ENCODE assay signal across 8 mouse cellular contexts in the genomic region with DNA sequence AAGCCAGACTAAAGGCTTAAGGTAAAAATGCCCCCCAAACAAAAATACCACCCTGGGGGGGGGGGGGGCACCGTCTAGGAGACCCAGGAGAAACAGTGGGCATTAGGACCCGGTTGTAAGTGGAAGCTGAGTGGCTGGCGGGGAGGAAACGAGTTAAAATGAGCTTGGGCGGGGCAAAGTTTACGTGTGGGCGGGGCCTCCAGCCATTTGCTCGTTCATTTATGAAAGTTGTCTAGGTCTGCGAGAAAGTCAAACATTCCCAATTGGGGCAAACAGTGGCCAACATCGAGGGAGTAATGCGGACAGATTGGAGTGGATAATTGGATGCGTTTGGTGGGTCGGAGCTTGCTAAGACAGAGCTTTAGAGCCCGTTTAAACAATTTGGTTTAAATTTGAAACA. TPM values are rescaled to one million over a fixed set of nuclear protein-coding genes. Genes with fewer than 3 reads are reported as not detected.
A peak's percentile ranks its signal among the peaks of the same experiment; 100 is the strongest.
DNase-seq lines count a peak whose midpoint lies in the region; ATAC-seq and TF ChIP-seq lines count a peak whose summit lies in the region.

No protein-coding gene starts in this region.

- H3K9me3 ChIP-seq in heart, embryonic 15.5 days (replicated peaks): no peaks in the 10 kb centered on the region
- no peaks in the 10 kb centered on the region for H3K9me3 ChIP-seq in stomach, embryonic 16.5 days (replicated peaks; ENCODE audit: control insufficient read depth, low read length)

- intact Hi-C loops in left cerebral cortex, adult 2 months (cut with DNase I): no loop called here

- TF ChIP-seq CTCF in left cerebral cortex, adult 2 months (IDR thresholded peaks at IDR 0.05): no peak

- H3K27me3 ChIP-seq in heart, embryonic 15.5 days: no peaks in the 10 kb centered on the region
- H3K27me3 ChIP-seq in stomach, embryonic 16.5 days (ENCODE audit: control insufficient read depth, insufficient read depth, low read length): no peaks in the 10 kb centered on the region

- peak overlapping the region; percentile 36 for H3K4me3 ChIP-seq in heart, embryonic 15.5 days
- peak overlapping the region; percentile 43 for H3K4me3 ChIP-seq in stomach, embryonic 16.5 days (replicated peaks; ENCODE audit: low read length)
- no peak overlapping the region for H3K4me3 ChIP-seq in left cerebral cortex, adult 2 months

- peak overlapping the region; percentile 57 for H3K4me2 ChIP-seq in heart, embryonic 15.5 days
- peak overlapping the region; percentile 66 for H3K4me2 ChIP-seq in stomach, embryonic 16.5 days (ENCODE audit: low read depth, low read length)

- H3K36me3 ChIP-seq in heart, embryonic 15.5 days: no peaks in the 10 kb centered on the region
- no peaks in the 10 kb centered on the region for H3K36me3 ChIP-seq in stomach, embryonic 16.5 days (ENCODE audit: control insufficient read depth, insufficient read depth, low read length)

- WGBS in heart, embryonic 15.5 days: 17% methylated on average over 14 of the region's 14 CpGs
- WGBS in stomach, embryonic 16.5 days: 15% methylated on average over 14 of the region's 14 CpGs

- H3K27ac ChIP-seq in heart, embryonic 15.5 days: no peak overlapping the region
- peak overlapping the region; percentile 94 for H3K27ac ChIP-seq in stomach, embryonic 16.5 days (ENCODE audit: low read length)
- no peak overlapping the region for H3K27ac ChIP-seq in left cerebral cortex, adult 2 months

- no peak overlapping the region for H3K9ac ChIP-seq in heart, embryonic 15.5 days
- H3K9ac ChIP-seq in stomach, embryonic 16.5 days (ENCODE audit: low read length): peak overlapping the region; percentile 67

- peaks cover 23% of the 10 kb centered on the region for H3K4me1 ChIP-seq in heart, embryonic 15.5 days (replicated peaks)
- peaks cover 24% of the 10 kb centered on the region for H3K4me1 ChIP-seq in stomach, embryonic 16.5 days (ENCODE audit: control insufficient read depth, insufficient read depth, low read length)

- ATAC-seq in heart, embryonic 15.5 days (replicated peaks; ENCODE audit: insufficient number of reproducible peaks, insufficient read depth, low FRiP score, low read depth): no peak
- no peak for ATAC-seq in stomach, embryonic 16.5 days (ENCODE audit: insufficient read depth, low FRiP score)

- peak; percentile 79 for DNase-seq in R1 (ENCODE audit: low read depth, low spot score)
- peak; percentile 49 for DNase-seq in embryo, embryonic 9.5 days (ENCODE audit: extremely low spot score)
- peak; percentile 79 for DNase-seq in kidney, postnatal 10 days
- peak; percentile 78 to 79 for DNase-seq in lung, postnatal 4 days
- no peak for DNase-seq in cerebellum, postnatal 4 days (ENCODE audit: low spot score in 2 of 2)
- DNase-seq in left cerebral cortex, adult 2 months (ENCODE audit: extremely low spot score in 1 of 2, low spot score in 2 of 2): no peak

RNA-seq across cellular contexts. Expression of a gene that starts 5.5 kb away (rescaled TPM):
- 6.7 and 8.4 TPM in 2 replicates for polyA plus RNA-seq in heart, embryonic 15.5 days (2015; fragmentation: Nextera tagmentation; extraction: Ambion mirVana)
- polyA plus RNA-seq in stomach, embryonic 16.5 days (2015; fragmentation: Nextera tagmentation; extraction: Ambion mirVana): 20.7 and 22.5 TPM in 2 replicates
- total RNA-seq in left cerebral cortex, adult 2 months (2021): 1 to 10 TPM; 1.7 to 2.1 TPM

RNA-seq across cellular contexts. Expression of a gene that starts 26.0 kb away (rescaled TPM):
- 543 and 632 TPM in 2 replicates for polyA plus RNA-seq in heart, embryonic 15.5 days (2015; fragmentation: Nextera tagmentation; extraction: Ambion mirVana)
- 666 and 677 TPM in 2 replicates for polyA plus RNA-seq in stomach, embryonic 16.5 days (2015; fragmentation: Nextera tagmentation; extraction: Ambion mirVana)
- 100 to 1,000 TPM; 647 to 672 TPM for total RNA-seq in left cerebral cortex, adult 2 months (2021)

RNA-seq across cellular contexts. Expression of a gene that starts 43.7 kb away (rescaled TPM):
- 77.0 and 86.7 TPM in 2 replicates for polyA plus RNA-seq in heart, embryonic 15.5 days (2015; fragmentation: Nextera tagmentation; extraction: Ambion mirVana)
- polyA plus RNA-seq in stomach, embryonic 16.5 days (2015; fragmentation: Nextera tagmentation; extraction: Ambion mirVana): 34.1 and 35.0 TPM in 2 replicates
- 100 to 1,000 TPM; 302 TPM for total RNA-seq in left cerebral cortex, adult 2 months (2021)

Comparison
In these comparisons a context has a peak if more than half of its experiments do, and no peak if none do; other contexts are left out.
1. DNase-seq: peak in R1 (single experiment), embryo, embryonic 9.5 days (single experiment), kidney, postnatal 10 days (single experiment) and lung, postnatal 4 days (2 of 2); none in cerebellum, postnatal 4 days (0 of 2) and left cerebral cortex, adult 2 months (0 of 2).